Mouse (Mus musculus) C2C12 (cell line): Measurements from ENCODE around the gene Sf1. TPM values are rescaled to one million over a fixed set of nuclear protein-coding genes. Genes with fewer than 3 reads are reported as not detected.

Experiments used
- H3K27me3 ChIP-seq: one replicate; pipeline ENCODE4 v1.6.1; 2011; ENCODE audit not compliant: control insufficient read depth, insufficient read depth, insufficient read length
- H3K36me3 ChIP-seq: one replicate; pipeline ENCODE4 v1.6.1; 2011; ENCODE audit not compliant: control insufficient read depth, insufficient read depth
- H3K4me3 ChIP-seq: one replicate; pipeline ENCODE4 v1.5.1; 2011; ENCODE audit warnings: mild to moderate bottlenecking, control low read depth; ENCODE audit not compliant: poor library complexity, insufficient read depth, severe bottlenecking
- H3K79me2 ChIP-seq: one replicate; pipeline ENCODE4 v1.6.1; 2011; ENCODE audit not compliant: control insufficient read depth, insufficient read depth
- H3K79me3 ChIP-seq: one replicate; pipeline ENCODE4 v1.6.1; 2011; ENCODE audit warnings: low read depth, control low read depth
- H3ac ChIP-seq: one replicate; pipeline ENCODE3; 2011; ENCODE audit warnings: low read depth; ENCODE audit not compliant: control insufficient read depth, insufficient read length
- CEBPB ChIP-seq: IDR thresholded peaks from one replicate; pipeline ENCODE4 v1.6.1; 2011; ENCODE audit warnings: low read depth, mild to moderate bottlenecking, control low read depth, moderate library complexity
- CTCF ChIP-seq: IDR thresholded peaks from one replicate; pipeline ENCODE4 v1.5.1; 2011; ENCODE audit not compliant: control insufficient read depth, insufficient read depth, insufficient read length
- FOSL1 ChIP-seq: IDR thresholded peaks from one replicate; pipeline ENCODE4 v1.8.0; 2011; ENCODE audit warnings: mild to moderate bottlenecking, low read length; ENCODE audit not compliant: poor library complexity, insufficient read depth, severe bottlenecking
- MAX ChIP-seq: IDR thresholded peaks from one replicate; pipeline ENCODE4 v1.6.1; 2011; ENCODE audit warnings: mild to moderate bottlenecking, control low read depth
- MYOD1 ChIP-seq: IDR thresholded peaks from one replicate; pipeline ENCODE4 v1.6.1; 2011; ENCODE audit warnings: low read depth; ENCODE audit not compliant: control insufficient read depth, insufficient read length
- MYOG ChIP-seq: IDR thresholded peaks from one replicate; pipeline ENCODE4 v1.6.1; 2011; ENCODE audit not compliant: control insufficient read depth, insufficient read length; ENCODE audit errors: extremely low read depth
- USF1 ChIP-seq: IDR thresholded peaks from one replicate; pipeline ENCODE4 v1.6.1; 2011; ENCODE audit warnings: low read depth, mild to moderate bottlenecking, control low read depth, moderate library complexity
- polyA plus RNA-seq: library from polyadenylated mRNA; unstranded; fragments of >200 nt; fragmentation: generic; extraction: Trizol; gene quantifications from one replicate; pipeline ENCODE4 v1.2.1, GENCODE M21; 2012; ENCODE audit warnings: missing spikeins

Sf1 gene
- polyA plus RNA-seq, 1 experiment, result 138 TPM

DNA sequence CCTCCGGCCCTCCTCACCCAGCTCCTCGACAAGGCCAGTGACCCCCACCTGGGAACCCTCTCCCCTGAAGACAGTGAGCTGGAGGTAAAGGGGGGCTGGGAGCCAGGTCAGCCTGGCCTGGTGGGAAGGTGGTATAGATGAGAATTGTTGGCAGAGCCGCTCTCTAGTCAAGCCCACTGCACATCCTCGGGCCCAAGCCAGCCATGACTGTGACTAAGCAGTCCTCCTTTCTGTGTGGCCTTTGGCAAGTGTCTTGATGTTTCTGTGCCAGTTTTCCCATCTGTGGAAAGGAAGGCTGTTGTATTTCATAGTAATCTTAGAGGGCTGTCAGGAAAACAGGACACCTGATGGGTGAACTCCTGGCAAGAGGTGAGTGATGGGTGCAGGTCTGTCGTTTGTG, 19.5 kb upstream of the Sf1 start:
- no peak overlapping the region for H3ac ChIP-seq
- no peak overlapping the region for H3K4me3 ChIP-seq
- no peaks in the 10 kb centered on the region for H3K27me3 ChIP-seq
- no peaks in the 10 kb centered on the region for H3K79me2 ChIP-seq
- no peak for TF ChIP-seq USF1
- TF ChIP-seq MYOG, result no peak
- TF ChIP-seq CEBPB, result no peak
- no peak for TF ChIP-seq FOSL1
- no peak for TF ChIP-seq CTCF
- TF ChIP-seq MYOD1, result no peak
- TF ChIP-seq MAX, result no peak
- H3K79me3 ChIP-seq, result no peaks in the 10 kb centered on the region
- peaks cover 13% of the 10 kb centered on the region for H3K36me3 ChIP-seq

DNA sequence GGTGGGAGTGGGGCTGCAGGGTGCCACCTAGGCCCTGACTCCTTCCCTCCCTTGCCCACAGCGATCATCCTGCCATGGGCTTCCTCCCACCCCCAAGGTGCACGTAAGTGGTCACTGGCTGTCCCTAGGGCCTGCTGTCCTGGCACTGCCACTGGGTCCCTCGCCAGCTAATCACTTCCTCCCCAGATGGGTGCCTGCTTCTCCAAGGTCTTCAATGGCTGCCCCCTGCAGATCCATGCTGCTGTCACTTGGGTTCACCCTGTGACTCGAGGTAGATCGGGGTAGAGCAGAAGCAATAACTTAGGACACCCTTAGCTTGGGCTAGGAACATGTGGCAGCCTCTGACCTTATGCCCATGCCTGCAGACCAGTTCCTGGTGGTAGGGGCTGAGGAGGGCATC, 17.5 kb upstream of the Sf1 start:
- H3ac ChIP-seq, result no peak overlapping the region

DNA sequence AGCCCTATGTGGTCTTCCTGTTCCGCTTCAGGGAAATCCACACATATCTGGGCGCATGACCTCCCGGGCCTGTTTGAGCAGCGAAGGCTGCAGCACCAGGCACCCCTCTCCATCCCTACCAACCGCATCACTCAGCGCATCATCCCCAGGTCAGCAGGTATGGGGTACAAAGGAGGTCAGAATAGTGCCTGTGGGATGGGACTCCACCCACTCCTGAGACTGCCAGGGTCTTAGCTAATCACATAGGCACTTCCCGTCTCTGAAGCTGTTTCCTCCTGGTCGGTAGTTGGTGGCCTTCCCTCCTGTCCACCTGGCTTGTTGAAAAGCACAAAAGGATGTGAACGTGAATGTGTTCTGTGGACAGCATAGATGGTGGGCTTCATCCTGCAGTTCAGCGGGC, 16.8 kb upstream of the Sf1 start:
- no peaks in the 10 kb centered on the region for H3K79me2 ChIP-seq
- no peaks in the 10 kb centered on the region for H3K79me3 ChIP-seq
- no peak overlapping the region for H3ac ChIP-seq
- no peaks in the 10 kb centered on the region for H3K36me3 ChIP-seq
- H3K27me3 ChIP-seq, result no peaks in the 10 kb centered on the region
- TF ChIP-seq FOSL1 (no peak), CEBPB (no peak), MYOD1 (no peak), MAX (no peak), MYOG (no peak), CTCF (no peak), USF1 (no peak)
- no peak overlapping the region for H3K4me3 ChIP-seq

More for the DNA sequence above, 17.5 kb upstream of the Sf1 start:
- TF ChIP-seq USF1 (no peak), CEBPB (no peak), MAX (no peak), MYOD1 (no peak), CTCF (no peak), MYOG (no peak), FOSL1 (no peak)
- Histone ChIP-seq H3K4me3 (no peak overlapping the region), H3K36me3 (no peaks in the 10 kb centered on the region), H3K27me3 (no peaks in the 10 kb centered on the region), H3K79me2 (no peaks in the 10 kb centered on the region), H3K79me3 (no peaks in the 10 kb centered on the region)

GRCm38 (mm10) chr19:6347615-6348014, 15.9 kb upstream of the Sf1 start:
- no peaks in the 10 kb centered on the region for H3K79me3 ChIP-seq
- no peaks in the 10 kb centered on the region for H3K36me3 ChIP-seq

DNA sequence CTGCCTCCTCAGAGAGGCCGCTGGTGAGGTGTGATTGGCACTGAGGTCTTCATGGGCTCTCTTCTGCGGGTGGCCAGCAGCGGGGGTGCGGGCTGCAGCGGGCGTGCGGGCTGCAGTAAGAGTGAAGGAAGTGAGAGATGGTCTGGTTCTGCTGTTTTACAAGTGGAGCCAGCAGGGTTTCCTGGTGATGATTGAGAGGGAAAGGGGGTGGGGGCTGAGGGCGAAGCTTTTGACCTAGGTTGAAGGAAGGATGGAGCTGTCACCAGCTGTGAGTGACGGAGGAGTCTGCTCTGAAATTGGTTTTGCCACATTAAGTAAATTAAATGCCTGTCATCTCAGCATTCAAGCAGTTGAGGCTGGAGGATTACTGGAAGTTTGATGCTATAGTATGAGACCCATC, 14.8 kb upstream of the Sf1 start:
- Histone ChIP-seq H3K4me3 (no peak overlapping the region), H3K79me3 (no peaks in the 10 kb centered on the region), H3K27me3 (no peaks in the 10 kb centered on the region), H3K36me3 (no peaks in the 10 kb centered on the region), H3ac (no peak overlapping the region), H3K79me2 (no peaks in the 10 kb centered on the region)
- no peak for TF ChIP-seq MYOD1
- no peak for TF ChIP-seq USF1
- no peak for TF ChIP-seq CEBPB
- TF ChIP-seq CTCF, result no peak
- TF ChIP-seq MYOG, result no peak
- TF ChIP-seq FOSL1, result no peak
- TF ChIP-seq MAX, result no peak

More at GRCm38 (mm10) chr19:6347615-6348014, 15.9 kb upstream of the Sf1 start:
- TF ChIP-seq CTCF, result no peak
- TF ChIP-seq USF1, result no peak
- TF ChIP-seq MYOG, result no peak
- no peak for TF ChIP-seq MYOD1
- no peak for TF ChIP-seq MAX
- TF ChIP-seq FOSL1, result no peak
- TF ChIP-seq CEBPB, result no peak
- no peaks in the 10 kb centered on the region for H3K79me2 ChIP-seq
- no peak overlapping the region for H3K4me3 ChIP-seq
- no peak overlapping the region for H3ac ChIP-seq
- no peaks in the 10 kb centered on the region for H3K27me3 ChIP-seq

- no peaks in the 10 kb centered on the region for H3K27me3 ChIP-seq
- TF ChIP-seq MYOG, result no peak
- no peak for TF ChIP-seq CTCF
- no peak for TF ChIP-seq CEBPB
- no peaks in the 10 kb centered on the region for H3K79me3 ChIP-seq
- H3K79me2 ChIP-seq, result no peaks in the 10 kb centered on the region
- no peaks in the 10 kb centered on the region for H3K36me3 ChIP-seq
- H3K4me3 ChIP-seq, result no peak overlapping the region
- no peak overlapping the region for H3ac ChIP-seq
These were observed 14.1 kb upstream of the Sf1 start for GRCm38 (mm10) chr19:6349215-6349983.
